Mouse (Mus musculus) midbrain, embryonic 11.5 days (tissue): ENCODE measurements around the gene Dennd2c. TPM values are rescaled to one million over a fixed set of nuclear protein-coding genes. Genes with fewer than 3 reads are reported as not detected.
"Not testable (repeated sequence)": the region's sequence is repeated elsewhere in the genome, so short reads cannot be mapped to it uniquely, and the experiment has no call there.

Source experiments
- ATAC-seq: fragments of 200-750 bp; cut with Nextera tagmentation; 2 replicates; pipeline ENCODE4 v1.8.0; 2017; ENCODE audit warnings: moderate TSS enrichment, moderate library complexity; ENCODE audit not compliant: low FRiP score
- DNase-seq: peaks from one replicate; pipeline ENCODE4 v3.0.0; 2015; ENCODE audit warnings: low spot score; ENCODE audit errors: missing footprints
- H3K27ac ChIP-seq: fragments of 300-500 bp; sonication (generic); 2 replicates; pipeline ENCODE4 v1.5.1; 2014; ENCODE audit warnings: low read depth, low read length
- H3K27me3 ChIP-seq: fragments of 300-500 bp; sonication (generic); 2 replicates; pipeline ENCODE4 v1.6.1; 2014; ENCODE audit warnings: mild to moderate bottlenecking, low read length, moderate library complexity, mixed read lengths; ENCODE audit not compliant: control insufficient read depth, insufficient read depth
- H3K36me3 ChIP-seq: fragments of 300-500 bp; sonication (generic); 2 replicates; pipeline ENCODE4 v1.6.1; 2014; ENCODE audit warnings: mild to moderate bottlenecking, low read length, moderate library complexity, mixed read lengths; ENCODE audit not compliant: control insufficient read depth, insufficient read depth
- H3K4me1 ChIP-seq: fragments of 300-500 bp; sonication (generic); 2 replicates; pipeline ENCODE4 v1.6.1; 2014; ENCODE audit warnings: low read length; ENCODE audit not compliant: control insufficient read depth, insufficient read depth
- H3K4me2 ChIP-seq: fragments of 300-500 bp; sonication (generic); 2 replicates; pipeline ENCODE4 v1.6.1; 2014; ENCODE audit warnings: mild to moderate bottlenecking, moderate library complexity
- H3K4me3 ChIP-seq: fragments of 300-500 bp; sonication (generic); 2 replicates; pipeline ENCODE4 v1.5.1; 2014; ENCODE audit warnings: low read depth, low read length
- H3K9ac ChIP-seq: fragments of 300-500 bp; sonication (generic); 2 replicates; pipeline ENCODE4 v1.6.1; 2014; ENCODE audit warnings: low read length
- H3K9me3 ChIP-seq: fragments of 300-500 bp; sonication (generic); 2 replicates; pipeline ENCODE4 v1.6.1; 2016; ENCODE audit warnings: low read length; ENCODE audit not compliant: control insufficient read depth
- WGBS: fragments of 180-500 bp; shearing (Covaris S2); extraction: QIAGEN DNeasy Blood & Tissue Kit; methylation state at CpG from one replicate; pipeline ENCODE4 v1.1.7; 2014; 5-methylcytosine and 5-hydroxymethylcytosine counted together
- polyA plus RNA-seq: library from polyadenylated mRNA; unstranded; fragments of >200 nt; fragmentation: Nextera tagmentation; extraction: Ambion mirVana; gene quantifications from 2 replicates; pipeline ENCODE4 v1.2.1, GENCODE M21; 2014

The Dennd2c gene
- polyA plus RNA-seq, 1 experiment from 2014 or later, result 1.4 TPM

DNA sequence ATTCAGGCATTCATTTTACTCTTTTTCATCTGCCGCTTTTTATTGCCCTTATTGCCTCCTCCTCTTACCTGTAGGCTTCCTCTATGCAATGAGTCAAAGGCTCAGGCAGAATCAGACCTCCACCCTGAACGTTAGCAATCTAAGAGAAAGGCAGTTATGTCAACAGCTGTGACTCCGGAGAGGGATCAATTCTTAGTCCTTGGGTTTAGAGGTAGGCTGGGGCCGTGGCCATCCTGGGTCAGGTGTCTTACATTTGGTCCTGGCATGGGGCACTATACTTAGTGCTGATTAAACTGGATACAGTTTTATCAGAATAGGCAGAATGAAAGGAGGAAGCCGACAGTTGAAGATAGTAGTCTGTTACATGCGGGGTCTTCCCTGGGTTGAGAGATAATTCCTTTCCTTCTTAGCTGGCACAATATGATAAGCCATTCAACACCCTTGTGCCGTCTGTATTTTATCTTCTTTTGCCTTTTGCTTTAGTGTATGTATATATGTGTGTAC is 94.0 kb downstream of the Dennd2c start:
- no peak overlapping the region for H3K27ac ChIP-seq
- H3K36me3 ChIP-seq, result no peaks in the 10 kb centered on the region
- H3K4me3 ChIP-seq, result no peak overlapping the region
- 85% methylated on average over 7 of the region's 7 CpGs for WGBS
- no peaks in the 10 kb centered on the region for H3K4me1 ChIP-seq
- no peaks in the 10 kb centered on the region for H3K27me3 ChIP-seq
- ATAC-seq, result no peak
- no peak for DNase-seq
- no peaks in the 10 kb centered on the region; the same call in 1 of the 2 replicates for H3K9me3 ChIP-seq
- H3K9ac ChIP-seq, result no peak overlapping the region
- H3K4me2 ChIP-seq, result no peak overlapping the region

DNA sequence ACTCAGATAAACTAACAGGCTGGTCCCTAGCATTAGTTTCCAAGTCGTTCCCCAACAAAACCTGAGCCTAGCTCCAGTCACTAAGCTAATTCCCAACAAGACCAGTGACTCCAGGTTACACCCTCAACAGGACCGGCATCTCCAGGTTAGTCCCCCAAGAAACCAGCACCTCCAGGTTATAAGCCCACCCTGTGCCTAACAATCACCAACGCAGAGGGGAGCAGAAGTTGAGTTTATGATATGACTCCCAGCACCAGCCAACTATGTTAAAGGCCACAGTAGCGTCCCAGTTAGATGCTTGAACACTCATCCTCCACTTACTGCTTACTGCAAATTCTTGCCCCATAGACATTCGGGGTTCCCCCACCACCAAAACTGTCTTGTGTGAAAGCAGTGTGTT is 97.0 kb downstream of the Dennd2c start:
- no peaks in the 10 kb centered on the region for H3K4me1 ChIP-seq
- 89% methylated on average over 5 of the region's 5 CpGs for WGBS

DNA sequence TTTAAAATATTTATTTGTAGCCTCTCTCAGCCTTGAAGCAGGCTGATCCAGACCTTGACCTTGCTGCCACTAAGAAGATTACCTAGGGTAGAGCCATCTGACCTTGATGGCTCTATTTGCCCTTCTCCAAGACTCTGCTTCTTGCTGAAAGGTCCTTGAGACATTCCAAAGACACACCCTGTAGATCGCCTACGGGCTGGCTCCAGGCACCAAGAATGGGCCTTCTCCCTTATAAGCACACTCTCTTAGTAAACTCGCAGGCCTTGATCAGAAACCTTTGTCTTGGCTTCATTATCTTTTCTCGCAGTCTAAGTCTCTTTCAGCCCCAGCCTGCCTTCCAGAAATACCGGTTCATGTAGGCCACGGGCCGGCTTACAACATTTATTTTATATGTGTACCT is 98.7 kb downstream of the Dennd2c start:
- not testable (repeated sequence) for H3K4me1 ChIP-seq, DNase-seq, H3K9me3 ChIP-seq, ATAC-seq, H3K4me3 ChIP-seq, H3K9ac ChIP-seq, H3K4me2 ChIP-seq, H3K27me3 ChIP-seq, H3K36me3 ChIP-seq, H3K27ac ChIP-seq
- WGBS, result 95% methylated on average over 7 of the region's 7 CpGs

More for the DNA sequence above, 97.0 kb downstream of the Dennd2c start:
- ATAC-seq, result no peak
- H3K27ac ChIP-seq, result no peak overlapping the region
- no peaks in the 10 kb centered on the region for H3K27me3 ChIP-seq
- H3K4me2 ChIP-seq, result no peak overlapping the region
- H3K36me3 ChIP-seq, result no peaks in the 10 kb centered on the region
- H3K9me3 ChIP-seq, result no peaks in the 10 kb centered on the region
- no peak overlapping the region for H3K4me3 ChIP-seq
- no peak for DNase-seq
- H3K9ac ChIP-seq, result no peak overlapping the region

DNA sequence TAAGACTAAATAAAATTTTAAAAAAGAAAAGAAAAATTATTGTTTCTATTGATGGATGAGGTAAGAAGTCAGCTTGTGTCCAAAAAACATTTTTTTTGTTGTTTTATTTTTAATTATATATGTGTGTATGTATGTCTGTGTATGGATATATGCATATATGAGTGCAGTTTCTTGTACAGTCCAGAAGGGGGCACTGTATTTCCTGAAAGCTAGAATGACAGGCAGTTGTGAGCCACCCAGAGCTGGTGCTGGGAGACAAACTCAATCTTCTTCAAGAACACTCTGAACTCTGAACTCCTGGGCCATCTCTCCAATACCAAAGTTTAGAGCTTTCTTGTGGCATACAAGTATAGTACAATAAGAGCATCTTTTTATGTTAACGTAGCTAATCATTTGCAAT is 101.2 kb downstream of the Dennd2c start:
- Histone ChIP-seq H3K4me1 (no peaks in the 10 kb centered on the region), H3K4me3 (no peak overlapping the region), H3K9ac (no peak overlapping the region), H3K36me3 (no peaks in the 10 kb centered on the region), H3K27ac (no peak overlapping the region), H3K4me2 (no peak overlapping the region), H3K27me3 (no peaks in the 10 kb centered on the region), H3K9me3 (no peaks in the 10 kb centered on the region)
- ATAC-seq (no peak), DNase-seq (no peak)
- 91% methylated on average over 1 of the region's 1 CpGs for WGBS

DNA sequence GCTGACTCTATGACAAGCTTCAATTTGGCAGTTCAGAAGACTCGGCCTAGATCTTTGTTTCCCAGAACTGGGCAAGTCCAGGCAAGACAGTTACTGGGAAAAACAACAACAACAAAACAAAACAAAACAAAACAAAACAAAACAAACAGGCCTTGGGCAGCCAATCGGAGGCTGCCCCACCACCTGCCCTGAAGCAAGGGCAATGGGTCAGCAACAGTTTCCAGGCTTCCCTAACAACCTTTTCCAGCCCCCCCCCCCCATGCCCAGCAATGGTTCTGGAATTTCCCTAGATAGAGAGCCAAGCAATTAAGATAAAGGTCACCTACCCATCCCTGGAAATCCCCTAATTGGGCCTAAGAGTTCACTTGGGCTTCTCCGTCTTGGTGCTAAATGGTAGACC is 102.0 kb downstream of the Dennd2c start:
- no peak overlapping the region for H3K4me3 ChIP-seq
- ATAC-seq (no peak), DNase-seq (no peak)
- H3K9ac ChIP-seq, result no peak overlapping the region
- H3K9me3 ChIP-seq, result no peaks in the 10 kb centered on the region
- no peak overlapping the region for H3K27ac ChIP-seq
- H3K4me1 ChIP-seq, result no peaks in the 10 kb centered on the region
- H3K36me3 ChIP-seq, result no peaks in the 10 kb centered on the region
- 89% methylated on average over 3 of the region's 3 CpGs for WGBS
- no peaks in the 10 kb centered on the region for H3K27me3 ChIP-seq
- H3K4me2 ChIP-seq, result no peak overlapping the region

DNA sequence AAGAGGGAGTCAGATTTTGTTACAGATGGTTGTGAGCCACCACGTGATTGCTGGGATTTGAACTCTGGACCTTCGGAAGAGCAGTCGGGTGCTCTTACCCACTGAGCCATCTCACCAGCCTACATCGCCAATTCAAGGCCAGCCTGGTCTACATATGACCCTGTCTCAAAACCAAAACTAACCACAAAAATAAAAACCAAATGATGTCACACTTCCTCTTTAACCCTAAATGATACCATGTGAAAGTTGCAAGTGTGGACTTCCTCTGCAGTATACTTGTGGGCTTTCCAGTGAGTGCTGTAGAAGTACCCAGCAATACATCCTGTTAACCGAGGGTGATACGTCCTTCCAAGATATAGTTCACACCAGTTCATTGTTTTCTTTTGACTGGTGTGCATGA is 104.0 kb downstream of the Dennd2c start:
- Histone ChIP-seq H3K4me2 (no peak overlapping the region), H3K4me3 (no peak overlapping the region), H3K27ac (no peak overlapping the region), H3K9me3 (no peaks in the 10 kb centered on the region), H3K36me3 (no peaks in the 10 kb centered on the region), H3K4me1 (no peaks in the 10 kb centered on the region), H3K27me3 (no peaks in the 10 kb centered on the region), H3K9ac (no peak overlapping the region)
- ATAC-seq (no peak), DNase-seq (no peak)
- 92% methylated on average over 6 of the region's 6 CpGs for WGBS

DNA sequence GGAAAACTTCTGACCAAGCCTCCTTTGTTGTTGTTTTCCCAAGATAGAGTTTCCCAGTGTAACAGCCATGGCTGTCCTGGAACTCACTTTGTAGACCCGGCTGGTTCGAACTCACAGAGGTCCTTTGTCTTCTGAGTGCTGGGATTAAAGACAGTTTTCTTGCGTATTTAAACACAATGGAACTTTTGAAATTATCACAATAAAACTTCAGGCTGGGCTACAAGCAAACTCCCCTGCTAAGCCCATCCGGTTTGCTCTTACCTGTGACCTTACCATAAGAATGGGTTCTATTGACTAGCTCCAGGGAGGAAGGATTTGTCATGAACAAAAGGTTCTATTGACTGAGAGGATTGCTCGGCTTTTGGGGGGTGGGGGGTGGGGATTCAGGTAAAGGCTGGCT is 105.3 kb downstream of the Dennd2c start:
- ATAC-seq, result no peak

DNA sequence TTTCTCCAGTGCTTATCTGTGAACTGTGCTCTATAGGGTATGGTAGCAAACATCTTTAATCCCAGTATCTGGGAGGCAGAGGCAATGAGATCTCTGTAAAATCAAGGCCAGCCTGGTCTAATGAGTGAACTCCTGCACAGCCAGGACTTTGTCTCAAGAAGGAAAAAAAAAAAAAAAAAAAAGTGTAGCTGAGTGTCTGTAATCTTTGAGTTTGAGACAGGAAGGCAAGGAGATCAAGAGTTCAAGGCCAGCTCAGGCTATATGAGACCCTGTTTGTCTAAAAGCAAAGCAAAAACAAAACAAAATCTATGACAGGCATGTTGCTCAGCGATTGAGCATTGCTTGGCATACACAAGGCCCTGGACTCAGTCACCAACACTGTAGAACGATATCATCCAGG is 105.8 kb downstream of the Dennd2c start:
- no peaks in the 10 kb centered on the region for H3K36me3 ChIP-seq
- no peaks in the 10 kb centered on the region for H3K27me3 ChIP-seq
- H3K27ac ChIP-seq, result no peak overlapping the region
- no peak overlapping the region for H3K4me2 ChIP-seq
- H3K4me3 ChIP-seq, result no peak overlapping the region
- H3K9ac ChIP-seq, result no peak overlapping the region
- no peaks in the 10 kb centered on the region for H3K4me1 ChIP-seq
- DNase-seq, result no peak
- no peak for ATAC-seq
- 85% methylated on average over 2 of the region's 2 CpGs for WGBS
- H3K9me3 ChIP-seq, result no peaks in the 10 kb centered on the region

More for the DNA sequence above, 105.3 kb downstream of the Dennd2c start:
- no peak overlapping the region for H3K9ac ChIP-seq
- no peak overlapping the region for H3K4me2 ChIP-seq
- 26% methylated on average over 5 of the region's 5 CpGs for WGBS
- H3K36me3 ChIP-seq, result no peaks in the 10 kb centered on the region
- H3K4me1 ChIP-seq, result no peaks in the 10 kb centered on the region
- no peak overlapping the region for H3K27ac ChIP-seq
- H3K9me3 ChIP-seq, result no peaks in the 10 kb centered on the region
- no peak for DNase-seq
- H3K4me3 ChIP-seq, result no peak overlapping the region
- no peaks in the 10 kb centered on the region for H3K27me3 ChIP-seq

DNA sequence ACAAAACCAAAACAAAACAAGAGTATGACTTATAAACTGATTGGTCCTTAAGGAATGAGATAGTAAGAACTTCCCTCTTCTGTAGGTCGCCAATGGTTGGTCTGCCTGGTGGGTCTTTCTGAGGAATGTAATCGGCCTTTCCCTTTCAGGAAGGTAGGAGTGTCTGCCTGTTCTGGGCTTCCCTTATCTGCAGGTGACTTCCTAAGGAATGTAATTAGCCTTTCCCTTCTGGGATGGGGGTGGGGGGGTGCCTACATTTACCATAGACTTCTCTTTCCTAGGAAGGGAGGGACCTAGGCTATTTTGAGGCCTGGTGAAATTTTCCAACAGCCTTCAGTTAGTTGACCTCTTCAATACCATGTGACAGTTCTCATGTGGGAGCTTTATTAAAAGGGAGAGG is 108.7 kb downstream of the Dennd2c start:
- H3K4me1 ChIP-seq, result no peaks in the 10 kb centered on the region
- no peak overlapping the region for H3K4me2 ChIP-seq
- no peaks in the 10 kb centered on the region for H3K27me3 ChIP-seq
- H3K27ac ChIP-seq, result no peak overlapping the region
- no peaks in the 10 kb centered on the region for H3K9me3 ChIP-seq
- no peak overlapping the region for H3K9ac ChIP-seq
- WGBS, result 93% methylated on average over 2 of the region's 2 CpGs
- DNase-seq (no peak), ATAC-seq (no peak)
- no peaks in the 10 kb centered on the region for H3K36me3 ChIP-seq
- H3K4me3 ChIP-seq, result no peak overlapping the region

DNA sequence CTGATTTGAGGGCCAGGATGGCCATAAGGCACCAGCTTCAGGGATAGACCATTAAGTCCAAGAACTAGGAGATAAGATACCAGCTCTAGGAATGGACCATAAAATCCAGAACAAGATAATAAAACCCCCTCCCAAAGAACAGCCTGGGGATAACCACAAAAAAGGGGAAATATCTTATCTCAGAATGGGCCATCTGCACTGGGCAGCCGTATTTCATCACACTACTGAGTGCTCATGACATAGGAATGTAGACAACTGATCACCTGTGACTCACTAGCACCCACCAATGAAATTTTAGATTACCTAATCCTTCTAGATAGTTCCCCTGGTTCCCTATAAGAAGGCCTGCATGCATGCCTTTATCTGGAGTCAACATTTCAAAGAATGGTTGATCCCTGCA is 109.7 kb downstream of the Dennd2c start:
- H3K9ac ChIP-seq, result no peak overlapping the region
- no peaks in the 10 kb centered on the region for H3K36me3 ChIP-seq
- no peaks in the 10 kb centered on the region for H3K9me3 ChIP-seq
- no peak for ATAC-seq
- 86% methylated on average over 1 of the region's 1 CpGs for WGBS
- DNase-seq, result no peak
- no peak overlapping the region for H3K27ac ChIP-seq
- H3K4me2 ChIP-seq, result no peak overlapping the region
- no peaks in the 10 kb centered on the region for H3K4me1 ChIP-seq
- H3K4me3 ChIP-seq, result no peak overlapping the region
- H3K27me3 ChIP-seq, result no peaks in the 10 kb centered on the region
